Mouse (Mus musculus): ENCODE results near the gene Canx.

GRCm38 (mm10) chr11:50285263-50285662, 40.2 kb downstream of the Canx start:
- TF ChIP-seq POLR2A (IDR thresholded peaks at IDR 0.05; ENCODE audit: extremely low read depth, insufficient read depth, low read length) (no peak), CTCF (IDR thresholded peaks at IDR 0.05; ENCODE audit: extremely low read depth, insufficient read depth, low read length) (no peak)

All from cortical plate, adult 2 months (tissue).